Mouse (Mus musculus): ENCODE results near the gene H6pd. TPM values are rescaled to one million over a fixed set of nuclear protein-coding genes. Genes with fewer than 3 reads are reported as not detected.
A peak's percentile ranks its signal among the peaks of the same experiment; 100 is the strongest.

Gene H6pd
- 7.2 and 7.3 TPM in 2 replicates for polyA plus RNA-seq (2012; rRNA removed)

GRCm38 (mm10) chr4:150008853-150009586 lies at the start of gene H6pd:
Gene H6pd (minus strand): TSS chr4:150009023.
- H3K27me3 ChIP-seq (ENCODE audit: control insufficient read depth, insufficient read depth, low read length), result no peaks in the 10 kb centered on the region
- H3K4me1 ChIP-seq (ENCODE audit: control insufficient read depth, insufficient read depth, low read length), result peaks cover 11% of the 10 kb centered on the region; the same call in 1 of the 2 replicates
- TF ChIP-seq POLR2A (IDR thresholded peaks at IDR 0.05; ENCODE audit: control insufficient read depth, low read depth, low read length) (peak; percentile 72), CTCF (IDR thresholded peaks at IDR 0.05; ENCODE audit: control insufficient read depth, insufficient read depth, insufficient replicate concordance, low read depth, low read length) (no peak)
- H3K27ac ChIP-seq (ENCODE audit: control insufficient read depth, insufficient read depth, low read depth, low read length), result peak within 1 kb of the TSS; percentile 88
- no peaks in the 10 kb centered on the region for H3K36me3 ChIP-seq (ENCODE audit: control insufficient read depth, insufficient read depth, low read length)
- peak within 1 kb of the TSS; percentile 78 for H3K4me3 ChIP-seq (ENCODE audit: control insufficient read depth, low read depth, low read length)

- Histone ChIP-seq H3K4me3 (ENCODE audit: control insufficient read depth, low read depth, low read length) (no peak overlapping the region), H3K4me1 (ENCODE audit: control insufficient read depth, insufficient read depth, low read length) (no peaks in the 10 kb centered on the region), H3K36me3 (ENCODE audit: control insufficient read depth, insufficient read depth, low read length) (no peaks in the 10 kb centered on the region), H3K27me3 (ENCODE audit: control insufficient read depth, insufficient read depth, low read length) (no peaks in the 10 kb centered on the region), H3K27ac (ENCODE audit: control insufficient read depth, insufficient read depth, low read depth, low read length) (no peak overlapping the region)
- TF ChIP-seq CTCF (IDR thresholded peaks at IDR 0.05; ENCODE audit: control insufficient read depth, insufficient read depth, insufficient replicate concordance, low read depth, low read length) (no peak), POLR2A (IDR thresholded peaks at IDR 0.05; ENCODE audit: control insufficient read depth, low read depth, low read length) (no peak)
Measured at GRCm38 (mm10) chr4:150057722-150058121, 48.9 kb upstream of the H6pd start.

- no peak overlapping the region for H3K27ac ChIP-seq (ENCODE audit: control insufficient read depth, insufficient read depth, low read depth, low read length)
- H3K4me1 ChIP-seq (ENCODE audit: control insufficient read depth, insufficient read depth, low read length), result no peaks in the 10 kb centered on the region
- H3K27me3 ChIP-seq (ENCODE audit: control insufficient read depth, insufficient read depth, low read length), result no peaks in the 10 kb centered on the region
- no peak overlapping the region for H3K4me3 ChIP-seq (ENCODE audit: control insufficient read depth, low read depth, low read length)
- no peaks in the 10 kb centered on the region for H3K36me3 ChIP-seq (ENCODE audit: control insufficient read depth, insufficient read depth, low read length)
- TF ChIP-seq CTCF (IDR thresholded peaks at IDR 0.05; ENCODE audit: control insufficient read depth, insufficient read depth, insufficient replicate concordance, low read depth, low read length), result no peak
- TF ChIP-seq POLR2A (IDR thresholded peaks at IDR 0.05; ENCODE audit: control insufficient read depth, low read depth, low read length), result no peak
Measured at GRCm38 (mm10) chr4:150056171-150056570, 47.3 kb upstream of the H6pd start.

GRCm38 (mm10) chr4:150052380-150052779 lies 43.6 kb upstream of the H6pd start:
- Histone ChIP-seq H3K4me3 (ENCODE audit: control insufficient read depth, low read depth, low read length) (no peak overlapping the region), H3K27ac (ENCODE audit: control insufficient read depth, insufficient read depth, low read depth, low read length) (no peak overlapping the region), H3K27me3 (ENCODE audit: control insufficient read depth, insufficient read depth, low read length) (no peaks in the 10 kb centered on the region), H3K36me3 (ENCODE audit: control insufficient read depth, insufficient read depth, low read length) (no peaks in the 10 kb centered on the region), H3K4me1 (ENCODE audit: control insufficient read depth, insufficient read depth, low read length) (peaks cover 9% of the 10 kb centered on the region)
- TF ChIP-seq CTCF (IDR thresholded peaks at IDR 0.05; ENCODE audit: control insufficient read depth, insufficient read depth, insufficient replicate concordance, low read depth, low read length), result no peak

- H3K4me1 ChIP-seq (ENCODE audit: control insufficient read depth, insufficient read depth, low read length), result peaks cover 9% of the 10 kb centered on the region
- no peak overlapping the region for H3K27ac ChIP-seq (ENCODE audit: control insufficient read depth, insufficient read depth, low read depth, low read length)
- no peak overlapping the region for H3K4me3 ChIP-seq (ENCODE audit: control insufficient read depth, low read depth, low read length)
- no peaks in the 10 kb centered on the region for H3K27me3 ChIP-seq (ENCODE audit: control insufficient read depth, insufficient read depth, low read length)
- no peaks in the 10 kb centered on the region for H3K36me3 ChIP-seq (ENCODE audit: control insufficient read depth, insufficient read depth, low read length)
- TF ChIP-seq CTCF (IDR thresholded peaks at IDR 0.05; ENCODE audit: control insufficient read depth, insufficient read depth, insufficient replicate concordance, low read depth, low read length), result no peak; the same call in 1 of the 2 replicates
- no peak for TF ChIP-seq POLR2A (IDR thresholded peaks at IDR 0.05; ENCODE audit: control insufficient read depth, low read depth, low read length)
Measured at GRCm38 (mm10) chr4:150051514-150051913, 42.7 kb upstream of the H6pd start.

- H3K27ac ChIP-seq (ENCODE audit: control insufficient read depth, insufficient read depth, low read depth, low read length), result peak overlapping the region; percentile 59
- H3K4me1 ChIP-seq (ENCODE audit: control insufficient read depth, insufficient read depth, low read length), result peaks cover 9% of the 10 kb centered on the region
- no peaks in the 10 kb centered on the region for H3K27me3 ChIP-seq (ENCODE audit: control insufficient read depth, insufficient read depth, low read length)
- TF ChIP-seq CTCF (IDR thresholded peaks at IDR 0.05; ENCODE audit: control insufficient read depth, insufficient read depth, insufficient replicate concordance, low read depth, low read length) (no peak), POLR2A (IDR thresholded peaks at IDR 0.05; ENCODE audit: control insufficient read depth, low read depth, low read length) (no peak)
- H3K36me3 ChIP-seq (ENCODE audit: control insufficient read depth, insufficient read depth, low read length), result no peaks in the 10 kb centered on the region
- peak overlapping the region; percentile 44 for H3K4me3 ChIP-seq (ENCODE audit: control insufficient read depth, low read depth, low read length)
Measured at GRCm38 (mm10) chr4:150049564-150050226, 40.9 kb upstream of the H6pd start.

GRCm38 (mm10) chr4:150049157-150049513 lies 40.3 kb upstream of the H6pd start:
- no peak for TF ChIP-seq POLR2A (IDR thresholded peaks at IDR 0.05; ENCODE audit: control insufficient read depth, low read depth, low read length)
- TF ChIP-seq CTCF (IDR thresholded peaks at IDR 0.05; ENCODE audit: control insufficient read depth, insufficient read depth, insufficient replicate concordance, low read depth, low read length), result no peak
- Histone ChIP-seq H3K36me3 (ENCODE audit: control insufficient read depth, insufficient read depth, low read length) (no peaks in the 10 kb centered on the region), H3K4me1 (ENCODE audit: control insufficient read depth, insufficient read depth, low read length) (peaks cover 9% of the 10 kb centered on the region), H3K27me3 (ENCODE audit: control insufficient read depth, insufficient read depth, low read length) (no peaks in the 10 kb centered on the region), H3K27ac (ENCODE audit: control insufficient read depth, insufficient read depth, low read depth, low read length) (peak overlapping the region; percentile 84), H3K4me3 (ENCODE audit: control insufficient read depth, low read depth, low read length) (peak overlapping the region; percentile 83)

Data from testis, adult 2 months (tissue).